Mouse (Mus musculus) stomach, embryonic 14.5 days (tissue): Measurements from ENCODE around the gene L2hgdh. TPM values are rescaled to one million over a fixed set of nuclear protein-coding genes. Genes with fewer than 3 reads are reported as not detected.

Experiments
- ATAC-seq: fragments of 200-750 bp; cut with Nextera tagmentation; 2 replicates; pipeline ENCODE4 v1.8.0; 2017; ENCODE audit warnings: low read depth, moderate TSS enrichment; ENCODE audit not compliant: insufficient number of reproducible peaks, insufficient read depth, low FRiP score
- H3K27ac ChIP-seq: fragments of 300-500 bp; sonication (generic); 2 replicates; pipeline ENCODE4 v1.5.1; 2014; ENCODE audit warnings: mild to moderate bottlenecking, low read length, moderate library complexity, mixed read lengths
- H3K27me3 ChIP-seq: fragments of 300-500 bp; sonication (generic); 2 replicates; pipeline ENCODE4 v1.6.1; 2014; ENCODE audit warnings: low read length, control low read depth, mixed read lengths; ENCODE audit not compliant: control insufficient read depth, insufficient read depth
- H3K36me3 ChIP-seq: fragments of 300-500 bp; sonication (generic); 2 replicates; pipeline ENCODE4 v1.6.1; 2014; ENCODE audit warnings: mild to moderate bottlenecking, control low read depth, low read length, moderate library complexity, mixed read lengths; ENCODE audit not compliant: control insufficient read depth, insufficient read depth
- H3K4me1 ChIP-seq: fragments of 300-500 bp; sonication (generic); 2 replicates; pipeline ENCODE4 v1.6.1; 2014; ENCODE audit warnings: low read length, control low read depth, mixed read lengths; ENCODE audit not compliant: control insufficient read depth, insufficient read depth
- H3K4me2 ChIP-seq: fragments of 300-500 bp; sonication (generic); replicated peaks from 2 replicates; pipeline ENCODE4 v1.6.1; 2014; ENCODE audit warnings: low read depth, low read length, control low read depth
- H3K4me3 ChIP-seq: fragments of 300-500 bp; sonication (generic); 2 replicates; pipeline ENCODE4 v1.5.1; 2014; ENCODE audit warnings: low read depth, low read length, control low read depth
- H3K9ac ChIP-seq: fragments of 300-500 bp; sonication (generic); replicated peaks from 2 replicates; pipeline ENCODE4 v1.6.1; 2014; ENCODE audit warnings: low read depth, mild to moderate bottlenecking, control low read depth, low read length, moderate library complexity, mixed read lengths
- H3K9me3 ChIP-seq: fragments of 300-500 bp; sonication (generic); 2 replicates; pipeline ENCODE4 v1.6.1; 2016; ENCODE audit warnings: low read depth, low read length, control low read depth; ENCODE audit not compliant: control insufficient read depth
- WGBS: fragments of 180-500 bp; shearing (Covaris S2); extraction: QIAGEN DNeasy Blood & Tissue Kit; methylation state at CpG from one replicate; pipeline ENCODE4 v1.1.7; 2014; 5-methylcytosine and 5-hydroxymethylcytosine counted together
- polyA plus RNA-seq: library from polyadenylated mRNA; unstranded; fragments of >200 nt; fragmentation: Nextera tagmentation; extraction: Ambion mirVana; gene quantifications from 2 replicates; pipeline ENCODE4 v1.2.1, GENCODE M21; 2014

The L2hgdh gene
- polyA plus RNA-seq, 1 experiment from 2014 or later: 18.3 TPM

DNA sequence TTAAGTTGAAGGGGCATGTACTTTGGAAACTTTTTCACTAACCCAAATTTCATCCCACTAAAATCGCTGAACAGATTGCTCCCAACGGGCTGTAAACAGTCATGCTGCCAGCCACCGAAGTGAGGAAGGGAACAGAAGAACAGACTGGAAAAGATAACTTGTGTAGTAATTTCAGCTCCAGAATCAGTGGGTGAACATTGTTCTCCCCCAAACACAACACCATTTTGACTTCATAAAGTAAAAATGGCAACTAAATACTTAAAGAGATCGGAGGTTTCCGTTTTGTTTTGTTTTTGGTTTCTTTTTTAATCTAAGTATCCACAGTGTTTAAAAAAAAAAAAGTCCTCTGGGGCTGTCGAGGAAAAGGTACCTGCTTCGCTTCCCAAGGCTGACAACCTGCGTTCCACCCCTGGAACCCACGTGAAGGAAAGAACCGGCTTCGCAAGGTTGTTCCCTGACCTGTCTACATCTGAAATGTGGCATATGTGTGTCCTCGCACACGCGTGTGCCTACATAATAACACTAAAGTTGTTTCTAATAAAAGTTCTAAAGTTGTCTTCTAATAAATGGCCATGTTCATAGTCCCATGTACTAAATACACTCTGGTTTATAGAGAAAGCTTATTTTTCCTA lies 41.8 kb downstream of the L2hgdh start:
- Histone ChIP-seq H3K4me3 (peak overlapping the region; percentile 87; the same call in 1 of the 2 replicates), H3K4me2 (peak overlapping the region; percentile 48), H3K27me3 (no peaks in the 10 kb centered on the region), H3K36me3 (no peaks in the 10 kb centered on the region), H3K9me3 (no peaks in the 10 kb centered on the region), H3K4me1 (peaks cover 14% of the 10 kb centered on the region; the same call in 1 of the 2 replicates), H3K9ac (no peak overlapping the region), H3K27ac (no peak overlapping the region)
- 41% methylated on average over 14 of the region's 14 CpGs for WGBS
- no peak for ATAC-seq

DNA sequence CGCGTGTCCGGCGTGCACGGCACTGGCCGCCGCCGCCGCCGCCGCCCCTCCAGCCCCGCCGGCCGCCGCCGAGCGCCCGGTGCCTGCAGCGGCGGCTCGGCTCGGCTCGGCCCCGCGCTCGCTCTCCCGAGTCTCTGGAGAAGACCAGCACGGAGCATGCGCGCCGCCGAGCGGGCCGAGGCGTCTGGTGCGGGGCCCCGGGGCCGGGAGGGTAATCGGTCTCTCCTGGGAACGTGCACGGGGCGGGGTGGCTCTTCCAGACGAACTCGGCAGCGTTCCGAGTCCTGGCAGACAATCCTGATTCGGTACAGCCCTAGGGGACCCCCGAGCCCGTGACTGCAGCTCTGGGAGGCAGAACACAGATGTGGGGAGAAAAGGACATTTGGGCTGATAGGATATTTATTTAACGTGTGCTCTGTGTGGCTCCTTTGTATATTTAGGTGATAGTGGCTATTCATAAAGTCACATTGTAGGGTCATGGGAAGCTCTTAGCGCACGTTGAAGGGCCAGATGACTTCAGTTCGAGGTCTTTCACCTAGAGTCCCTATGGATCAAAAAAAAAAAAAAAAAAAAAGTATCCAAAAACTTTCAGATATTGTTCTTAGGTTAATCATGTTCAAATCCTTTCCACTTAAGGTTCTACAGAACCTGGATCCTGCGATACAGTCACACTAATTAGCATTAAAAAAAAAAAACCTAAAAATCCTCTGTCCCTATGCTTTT lies 42.4 kb downstream of the L2hgdh start:
- Histone ChIP-seq H3K27me3 (no peaks in the 10 kb centered on the region), H3K4me3 (peak overlapping the region; percentile 87), H3K9ac (peak overlapping the region; percentile 97), H3K36me3 (no peaks in the 10 kb centered on the region), H3K9me3 (no peaks in the 10 kb centered on the region), H3K4me2 (peak overlapping the region; percentile 48), H3K27ac (peak overlapping the region; percentile 98), H3K4me1 (peaks cover 18% of the 10 kb centered on the region; the same call in 1 of the 2 replicates)
- under 1% methylated on average over 36 of the region's 54 CpGs for WGBS
- ATAC-seq: peak; percentile 90

DNA sequence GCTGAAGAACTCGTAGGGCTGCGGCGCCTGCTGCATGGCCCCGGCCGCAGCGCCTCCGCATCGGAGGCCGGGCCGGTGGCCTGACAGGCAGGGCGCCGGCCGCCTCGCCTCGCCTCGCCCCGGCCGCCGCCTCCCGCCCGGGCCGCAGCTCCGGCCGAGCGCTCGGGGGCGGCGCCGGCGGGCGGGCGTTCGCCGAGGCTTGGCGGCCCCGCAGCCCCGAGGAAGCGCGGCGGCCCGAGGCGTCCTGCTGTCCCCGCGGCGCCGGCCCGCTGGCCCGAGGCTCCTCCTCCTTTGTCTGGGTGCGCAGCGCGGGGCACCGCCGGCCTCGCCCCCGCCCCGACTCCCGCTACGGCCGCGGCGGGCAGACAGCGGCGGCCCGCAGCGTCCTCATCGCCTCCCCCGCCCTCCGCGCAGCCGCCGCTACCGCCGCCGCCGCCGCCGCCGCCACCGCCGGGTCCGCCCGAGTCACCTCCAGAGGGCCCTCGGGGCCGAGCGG lies 43.1 kb downstream of the L2hgdh start, which contains the start of gene Sos2:
TSS of gene Sos2 (minus strand) at position 287 of the 496 bp plus-strand sequence.
- peak; percentile 82 for ATAC-seq
- peak within 1 kb of the TSS; percentile 97 for H3K9ac ChIP-seq
- peak within 1 kb of the TSS; percentile 48 for H3K4me2 ChIP-seq
- no peaks in the 10 kb centered on the region for H3K9me3 ChIP-seq
- peak within 1 kb of the TSS; percentile 98 for H3K27ac ChIP-seq
- H3K36me3 ChIP-seq: no peaks in the 10 kb centered on the region
- WGBS: under 1% methylated on average over 64 of the region's 85 CpGs
- no peaks in the 10 kb centered on the region for H3K27me3 ChIP-seq
- H3K4me1 ChIP-seq: peaks cover 18% of the 10 kb centered on the region; the same call in 1 of the 2 replicates
- peak within 1 kb of the TSS; percentile 87 for H3K4me3 ChIP-seq

DNA sequence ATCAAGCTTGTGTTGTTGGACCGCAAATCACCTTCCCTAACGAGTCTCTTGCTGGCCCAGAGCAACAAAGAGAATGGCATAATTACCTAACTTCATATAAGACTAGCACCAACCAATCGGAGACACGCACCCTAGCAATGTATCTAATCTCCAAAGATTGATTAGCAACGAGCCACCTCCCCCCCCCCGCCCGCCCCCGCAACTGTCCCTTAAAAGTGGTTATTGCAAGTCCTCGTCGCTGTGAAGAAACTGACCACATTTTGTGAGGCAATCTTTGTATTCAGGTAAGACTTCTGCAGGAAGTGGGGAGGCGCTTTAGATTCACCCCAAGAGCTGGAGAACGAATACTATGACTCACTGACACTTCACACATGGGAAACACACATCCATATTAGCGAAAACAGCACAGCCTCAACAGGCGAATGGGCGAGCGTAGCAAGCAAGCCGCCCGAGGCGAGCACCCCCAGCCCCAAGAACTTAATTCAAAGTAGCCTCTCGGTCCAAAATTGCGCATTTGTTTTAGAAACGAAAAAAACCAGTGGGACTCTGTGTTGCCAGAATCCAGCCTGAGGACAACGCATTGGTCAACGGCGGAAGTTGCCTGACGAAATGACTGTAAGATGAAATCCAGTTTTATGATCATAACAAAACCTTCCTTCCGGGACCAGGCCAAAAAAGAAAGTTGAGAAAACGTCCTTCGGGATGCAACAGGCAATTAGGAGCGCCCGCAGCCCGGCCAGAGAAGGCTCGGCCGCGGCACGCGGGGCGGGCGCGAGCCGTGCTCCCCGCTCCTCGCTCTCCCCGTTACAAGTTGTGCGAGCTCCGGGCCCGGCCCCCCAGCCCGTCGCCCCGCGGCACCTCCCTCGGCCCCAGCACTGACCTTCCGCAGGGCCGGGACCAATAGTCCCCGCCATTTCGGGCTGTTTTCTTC lies 43.8 kb downstream of the L2hgdh start:
- H3K4me3 ChIP-seq: peak overlapping the region; percentile 87
- under 1% methylated on average over 45 of the region's 56 CpGs for WGBS
- H3K36me3 ChIP-seq: no peaks in the 10 kb centered on the region
- no peaks in the 10 kb centered on the region for H3K27me3 ChIP-seq
- peak; percentile 42; the same call in 1 of the 2 replicates for ATAC-seq
- H3K9me3 ChIP-seq: no peaks in the 10 kb centered on the region
- H3K4me2 ChIP-seq: peak overlapping the region; percentile 48
- H3K4me1 ChIP-seq: peaks cover 18% of the 10 kb centered on the region; the same call in 1 of the 2 replicates
- peak overlapping the region; percentile 97 for H3K9ac ChIP-seq
- peak overlapping the region; percentile 98 for H3K27ac ChIP-seq

DNA sequence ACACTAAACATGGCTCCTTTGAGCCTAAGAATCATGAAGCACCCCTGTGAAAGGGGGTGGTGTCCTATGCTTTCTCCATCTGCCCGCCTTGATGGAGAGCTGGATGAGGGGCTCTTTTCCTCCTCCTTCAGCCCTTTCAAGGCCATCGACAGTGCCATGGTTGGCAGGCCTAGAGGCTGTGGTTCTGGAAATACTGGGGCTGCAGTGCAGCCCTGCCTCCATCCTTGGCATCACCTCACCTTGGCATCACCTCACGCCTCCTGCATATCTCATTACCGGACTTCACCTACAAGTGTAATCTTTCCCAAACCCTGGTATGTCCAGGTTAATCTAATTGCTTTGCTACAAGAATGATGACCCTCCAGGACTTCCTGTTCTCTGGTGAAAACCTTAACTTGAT lies 48.5 kb downstream of the L2hgdh start:
- ATAC-seq: no peak
- no peak overlapping the region for H3K4me2 ChIP-seq
- no peak overlapping the region for H3K27ac ChIP-seq
- H3K27me3 ChIP-seq: no peaks in the 10 kb centered on the region
- H3K9me3 ChIP-seq: no peaks in the 10 kb centered on the region
- 79% methylated on average over 4 of the region's 4 CpGs for WGBS
- no peak overlapping the region for H3K9ac ChIP-seq
- peaks cover 28% of the 10 kb centered on the region; the same call in 1 of the 2 replicates for H3K4me1 ChIP-seq
- H3K36me3 ChIP-seq: no peaks in the 10 kb centered on the region
- H3K4me3 ChIP-seq: no peak overlapping the region

DNA sequence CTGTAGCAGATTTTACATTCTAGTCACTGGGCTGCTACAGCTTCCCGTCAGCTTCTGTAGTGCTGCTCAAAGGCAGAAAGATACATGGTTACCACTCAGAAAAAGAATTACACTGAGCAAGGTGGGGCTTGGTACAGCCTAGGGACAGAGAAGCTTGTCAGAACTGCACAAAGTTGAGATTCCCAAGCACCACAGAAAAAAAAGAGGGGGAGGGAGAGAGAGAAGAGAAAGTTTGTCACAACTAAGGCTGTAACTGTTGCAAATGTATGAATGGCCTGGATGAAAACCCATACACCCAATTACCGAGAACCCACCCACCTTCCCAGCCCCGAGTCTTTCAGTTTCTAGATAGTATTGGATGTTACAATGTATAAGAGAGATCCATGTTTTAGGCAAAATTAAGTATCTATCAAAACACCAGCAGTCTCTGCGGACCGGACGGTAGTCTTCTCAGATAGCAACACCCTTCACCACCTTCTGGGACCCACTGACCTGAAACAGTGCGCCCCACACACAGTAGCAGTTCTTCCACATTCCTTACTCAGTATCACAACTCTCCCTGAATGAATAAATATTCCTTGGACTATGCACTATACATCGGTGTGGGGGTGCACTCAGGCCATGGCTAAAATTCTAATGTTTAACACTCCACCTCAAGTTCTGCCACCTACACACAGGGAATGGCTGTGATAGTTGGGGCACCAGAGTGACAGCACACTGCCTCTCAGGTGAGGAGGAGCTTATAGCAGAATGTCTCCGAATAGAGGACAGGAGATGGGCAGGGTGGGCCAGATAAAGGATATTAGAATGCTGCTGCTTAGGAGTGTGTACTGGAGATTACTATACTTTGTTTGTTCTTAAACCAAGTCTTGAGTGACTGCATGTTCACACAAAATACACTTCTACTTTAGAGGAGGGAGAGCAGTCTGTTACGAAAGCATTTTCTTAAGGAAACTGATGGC lies 49.8 kb downstream of the L2hgdh start:
- no peaks in the 10 kb centered on the region for H3K9me3 ChIP-seq
- H3K27ac ChIP-seq: no peak overlapping the region
- no peak for ATAC-seq
- no peak overlapping the region for H3K4me3 ChIP-seq
- H3K36me3 ChIP-seq: no peaks in the 10 kb centered on the region
- 66% methylated on average over 10 of the region's 10 CpGs for WGBS
- no peaks in the 10 kb centered on the region for H3K27me3 ChIP-seq
- peaks cover 22% of the 10 kb centered on the region; the same call in 1 of the 2 replicates for H3K4me1 ChIP-seq
- H3K4me2 ChIP-seq: no peak overlapping the region
- no peak overlapping the region for H3K9ac ChIP-seq

DNA sequence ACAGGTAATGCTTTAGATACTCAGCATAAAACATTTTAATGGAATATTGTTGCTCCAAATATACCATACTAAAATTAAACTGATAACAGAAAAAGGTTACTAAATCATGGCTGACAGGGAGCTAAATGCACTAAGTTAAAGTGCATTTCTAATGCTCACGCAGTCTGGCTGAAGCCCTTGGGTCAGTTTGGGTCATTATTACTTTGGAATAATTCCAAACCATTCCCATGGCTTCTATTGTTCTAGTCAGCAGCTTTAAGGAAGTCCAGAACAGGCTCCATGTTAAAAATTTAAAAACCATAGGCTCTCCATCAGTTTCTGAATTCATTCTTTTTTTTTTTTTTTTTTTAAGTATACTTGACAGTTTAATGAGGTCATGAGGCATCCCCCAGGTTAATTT lies 50.5 kb downstream of the L2hgdh start:
- Histone ChIP-seq H3K9ac (no peak overlapping the region), H3K36me3 (no peaks in the 10 kb centered on the region), H3K9me3 (no peaks in the 10 kb centered on the region), H3K27me3 (no peaks in the 10 kb centered on the region), H3K27ac (no peak overlapping the region), H3K4me2 (no peak overlapping the region), H3K4me3 (no peak overlapping the region), H3K4me1 (peaks cover 21% of the 10 kb centered on the region; the same call in 1 of the 2 replicates)
- ATAC-seq: no peak
- WGBS: 40% methylated on average over 1 of the region's 1 CpGs
